Mouse (Mus musculus) megakaryocyte, embryonic 14.5 days (primary cell): ENCODE results near the gene Tmc3.

Experiments used
- FLI1 ChIP-seq: IDR thresholded peaks from 2 replicates; pipeline ENCODE4 v1.6.1; 2012; ENCODE audit warnings: low read length, inconsistent platforms, mixed read lengths
- GATA1 ChIP-seq: IDR thresholded peaks from 3 replicates; pipeline ENCODE4 v1.6.1; 2012; ENCODE audit warnings: mixed read lengths, low read length, inconsistent platforms, borderline replicate concordance

- TF ChIP-seq GATA1 (no peak), FLI1 (no peak)
Observed at GRCm38 (mm10) chr7:83666087-83666595, 81.4 kb downstream of the Tmc3 start.
